Mouse (Mus musculus): Measurements from ENCODE around the gene Ncor2.

Ncor2 gene

DNA sequence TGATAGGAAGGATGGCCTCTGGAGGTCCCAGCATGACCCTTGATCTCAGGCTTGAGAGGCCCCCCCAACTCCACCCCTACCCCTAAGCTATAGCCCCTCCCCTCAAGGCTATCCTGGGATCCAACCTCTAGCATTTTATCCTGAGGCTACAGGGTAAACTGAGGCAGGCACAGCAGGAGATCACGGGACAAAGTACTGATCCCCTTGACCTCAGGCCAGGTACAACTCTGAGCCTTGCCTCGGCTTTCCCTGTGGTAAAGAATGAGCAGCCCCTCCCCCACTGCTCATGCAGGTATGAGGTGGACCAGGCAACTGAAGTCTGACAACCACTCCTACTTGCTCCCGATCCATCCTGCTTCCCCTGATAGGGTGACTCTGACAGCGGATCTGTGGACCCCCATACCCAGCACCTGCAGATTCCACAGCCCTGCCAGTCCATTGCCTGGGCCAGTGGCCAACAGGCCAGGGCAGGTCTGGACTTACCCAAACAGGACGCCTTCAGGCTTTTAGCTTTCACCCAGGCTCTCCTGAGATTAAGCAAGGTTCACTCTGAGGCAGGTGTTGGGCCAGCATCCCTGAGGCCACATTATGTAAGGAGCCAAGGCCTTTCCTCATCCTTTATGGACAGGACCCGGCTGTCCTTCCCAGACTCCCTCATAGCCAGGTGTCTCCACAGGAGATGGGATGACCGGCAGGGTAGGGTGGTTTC is 11.2 kb upstream of the Ncor2 start:
- DNase-seq, result no peak

DNA sequence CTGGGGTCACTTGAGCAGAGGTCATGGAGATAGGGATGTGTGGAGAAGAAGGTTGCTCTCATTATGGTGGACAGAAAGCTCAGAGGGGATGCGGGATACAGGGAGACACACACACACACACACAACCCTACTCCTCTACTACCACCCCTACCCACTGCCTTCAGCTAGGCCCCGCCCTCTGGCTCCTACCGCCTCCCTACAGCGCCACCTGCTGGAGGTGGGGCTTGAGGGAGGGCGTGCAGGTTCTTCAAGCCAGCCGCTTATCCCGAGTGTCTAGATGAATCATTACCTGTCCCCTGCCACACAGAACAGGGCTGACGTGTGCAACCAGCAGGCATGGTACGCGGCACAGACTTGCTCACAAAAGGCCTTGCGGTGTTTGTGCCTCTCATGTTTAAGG is 10.6 kb upstream of the Ncor2 start:
- peak; percentile 83 to 94 for DNase-seq

DNA sequence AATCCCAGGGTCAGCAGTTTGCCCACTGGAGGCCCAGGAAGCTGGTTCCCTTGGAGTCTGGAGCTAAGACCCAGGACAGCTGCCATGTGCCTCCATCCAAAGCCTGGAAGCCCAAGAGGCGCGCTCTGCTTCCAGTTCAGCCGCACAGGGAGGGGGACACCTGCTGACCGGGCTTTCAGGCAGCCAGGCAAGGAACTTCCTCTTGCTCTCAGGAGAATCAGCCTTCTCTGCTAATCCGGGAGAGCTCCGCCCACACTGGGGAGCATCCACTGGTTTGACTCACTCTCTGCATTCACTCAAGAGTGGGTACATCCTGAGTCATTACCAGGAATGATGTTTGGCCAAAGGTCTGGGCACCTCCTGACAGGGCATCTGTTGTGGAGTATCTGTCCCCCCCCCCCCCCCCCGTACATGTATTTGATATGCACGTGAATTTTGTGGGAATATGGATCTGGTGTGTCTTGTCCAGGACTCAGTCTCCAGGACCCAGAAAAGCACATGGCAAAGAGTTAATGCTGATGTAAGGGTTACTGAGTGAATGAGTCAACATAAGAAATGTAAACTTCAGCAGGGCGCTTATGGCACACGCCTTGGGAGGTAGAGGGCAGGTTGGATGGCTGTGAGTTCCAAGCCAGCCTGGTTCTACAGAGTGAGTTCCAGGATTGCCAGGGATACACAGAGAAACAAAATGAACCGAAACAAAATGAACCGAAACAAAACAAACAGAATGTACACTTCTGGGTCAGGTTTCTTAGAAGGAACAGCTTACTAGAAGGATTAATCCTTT is 10.0 kb upstream of the Ncor2 start:
- peak in 1 of 2 experiments; percentile 32 for DNase-seq

DNA sequence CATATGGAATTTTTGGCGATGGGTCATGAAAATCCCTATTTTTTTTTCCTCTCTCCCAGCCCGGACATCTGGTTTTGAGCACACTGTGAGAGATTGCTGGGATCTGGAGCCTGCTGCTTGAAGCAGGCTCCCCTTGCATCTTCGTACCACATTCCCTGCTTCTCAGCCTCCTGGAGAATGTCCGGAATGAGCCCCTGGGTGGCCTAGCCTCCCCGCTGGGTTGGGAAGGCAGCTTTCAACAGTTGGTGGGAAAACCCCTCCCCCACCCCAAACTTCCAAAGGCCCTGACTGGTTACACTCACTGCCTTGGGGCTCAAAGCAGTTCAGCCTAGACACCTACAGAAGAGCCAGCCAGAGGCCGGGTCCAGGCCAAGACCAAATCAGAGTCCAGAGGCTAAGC is 5.8 kb upstream of the Ncor2 start:
- peak in 1 of 2 experiments; percentile 42 for DNase-seq

DNA sequence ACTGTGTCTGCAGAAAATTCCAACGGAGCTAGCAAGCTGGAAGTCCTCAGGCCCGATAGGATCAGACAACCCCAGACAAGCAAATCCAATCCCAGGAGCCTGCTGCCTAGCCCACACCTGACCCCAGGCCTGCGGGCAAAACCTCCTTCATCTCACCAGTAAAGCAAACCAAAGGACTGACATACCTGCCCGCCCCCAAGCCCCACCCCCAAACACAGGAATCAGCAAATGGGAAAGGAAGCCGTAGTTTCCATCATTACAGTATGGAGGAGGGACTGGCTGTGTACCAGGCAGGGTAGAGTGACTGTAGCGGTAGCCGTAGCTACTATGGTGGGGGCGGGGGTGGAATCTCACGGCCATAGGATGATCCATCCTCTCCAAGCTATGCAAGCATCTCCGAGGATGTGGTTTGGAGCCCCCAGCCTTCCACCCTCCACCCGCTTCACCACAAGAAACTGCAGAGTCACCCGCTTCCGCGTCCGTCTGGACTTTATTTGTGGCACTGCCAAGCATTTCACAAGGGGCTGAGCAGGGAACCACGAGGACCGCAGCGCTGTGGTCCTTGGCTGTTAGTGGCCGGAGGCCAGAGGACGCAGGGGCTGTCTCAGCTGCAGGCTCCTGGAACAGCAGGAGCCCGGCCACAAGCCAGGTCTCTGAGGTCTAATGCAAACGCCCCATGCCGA is 4.4 kb upstream of the Ncor2 start:
- no peak for DNase-seq

DNA sequence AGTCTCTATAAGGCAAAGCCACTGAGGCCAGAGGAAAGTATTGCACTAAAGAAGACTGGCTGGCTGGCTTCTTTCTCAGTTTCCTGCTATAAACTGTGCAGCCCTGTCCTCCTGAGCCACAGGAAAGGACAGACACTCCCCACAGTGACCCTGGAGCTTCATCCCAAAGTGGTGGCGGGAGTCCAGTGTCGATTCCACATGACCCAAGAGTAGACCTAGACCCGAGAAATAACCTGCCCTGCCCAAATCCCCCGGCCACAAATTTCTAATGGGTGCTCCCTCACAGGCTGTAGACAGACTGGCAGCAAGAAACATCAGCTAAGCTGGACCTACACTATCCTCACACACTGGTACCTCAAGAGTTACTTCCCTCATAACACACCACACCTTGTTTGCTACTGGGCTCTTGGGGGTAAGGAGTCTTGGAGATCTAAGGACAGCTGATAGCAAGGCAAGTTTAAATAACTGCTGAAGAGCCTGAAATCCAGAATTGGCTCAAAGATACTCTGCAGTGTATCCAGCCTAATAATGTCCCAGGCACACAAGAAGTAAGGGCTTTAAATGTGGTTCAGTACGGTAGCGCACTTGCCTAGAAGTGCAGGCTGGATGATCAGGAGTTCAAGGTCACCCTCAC is 1.7 kb upstream of the Ncor2 start:
- DNase-seq, result no peak

DNA sequence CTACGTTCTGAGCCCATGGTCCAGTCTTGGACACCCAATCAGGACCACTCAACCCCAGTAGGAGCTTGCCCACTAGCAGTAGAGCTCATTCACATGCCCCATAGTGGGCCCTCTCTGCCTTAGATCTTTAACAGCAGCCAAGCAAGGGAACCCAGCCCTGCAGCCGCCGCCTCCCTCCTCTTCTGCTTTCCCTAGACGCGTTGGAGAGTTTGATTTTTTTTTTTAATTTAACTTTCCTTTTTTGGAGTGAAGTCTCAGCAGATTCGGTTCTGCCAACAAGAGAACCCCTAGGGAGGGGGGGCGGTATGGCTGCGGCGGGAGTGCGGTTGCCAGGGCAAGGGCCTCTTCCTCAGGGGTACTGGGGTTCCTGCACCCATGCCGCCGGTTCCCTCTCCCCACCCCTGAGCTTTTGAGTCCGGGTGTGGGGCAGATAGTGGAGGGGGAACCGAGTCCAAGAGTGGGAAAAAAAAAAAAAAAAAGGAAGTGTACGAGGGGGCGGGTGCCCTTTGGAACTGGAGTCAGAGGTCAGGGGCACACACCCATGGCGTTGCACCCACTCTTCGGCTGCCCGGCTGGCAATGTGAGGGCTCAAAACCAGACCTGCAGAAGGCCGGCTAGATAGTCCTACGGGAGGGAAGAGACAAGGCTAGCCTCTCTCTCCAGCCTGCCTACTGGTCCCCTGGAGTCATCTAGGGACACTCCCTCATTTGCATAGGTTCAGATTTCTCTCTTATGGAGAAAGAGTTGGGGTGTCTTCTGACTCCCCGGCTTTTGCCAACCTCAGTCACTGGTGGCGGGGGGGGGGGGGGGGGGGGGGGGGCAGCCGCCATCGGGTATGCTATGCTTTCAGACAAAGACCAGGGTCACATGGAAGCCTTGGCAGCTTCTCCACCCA is 963 bp upstream of the Ncor2 start:
- peak; percentile 55 to 68 for DNase-seq

DNA sequence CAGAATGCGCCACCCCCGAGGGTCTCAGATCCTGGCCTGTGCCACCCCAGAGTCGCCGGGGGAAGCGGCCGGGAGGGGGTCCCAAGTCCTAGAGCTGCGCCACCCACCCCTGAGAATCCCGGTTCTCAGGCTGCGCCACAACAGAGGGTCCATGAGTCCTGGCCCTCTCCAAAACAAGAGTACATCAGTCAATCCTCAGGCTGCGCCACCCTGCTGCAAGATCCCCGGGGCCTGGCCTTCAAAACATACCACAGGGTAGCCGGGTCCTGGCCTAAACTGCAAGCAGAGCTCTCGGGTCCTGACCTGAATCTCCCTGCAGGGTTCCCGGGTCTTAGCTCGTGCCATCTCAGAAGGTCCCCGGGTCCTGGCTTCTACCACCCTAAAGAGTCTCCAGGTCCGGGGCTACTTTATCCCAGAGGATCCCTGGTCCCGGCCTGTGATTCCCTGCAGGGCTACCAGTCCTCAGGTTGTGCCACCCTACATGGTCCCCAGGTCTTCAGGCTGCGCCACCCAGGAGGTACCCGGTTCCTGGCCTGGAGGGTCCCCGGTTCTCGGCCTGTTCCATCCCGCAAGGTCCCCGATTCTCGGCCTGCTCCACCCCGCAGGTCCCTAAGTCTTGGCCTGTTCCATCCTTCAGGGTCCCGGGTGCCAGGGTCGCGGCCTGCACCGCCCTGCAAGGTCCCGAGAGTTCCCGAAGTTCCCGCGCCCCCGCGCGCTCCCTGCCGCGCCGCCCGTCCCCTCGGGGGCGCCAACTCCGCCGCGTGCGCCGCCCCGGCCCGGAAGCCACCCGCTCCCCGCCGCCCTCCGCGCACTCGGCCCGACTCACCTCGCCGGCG is 630 bp downstream of the Ncor2 start:
- DNase-seq, result peak; percentile 58 to 83

DNA sequence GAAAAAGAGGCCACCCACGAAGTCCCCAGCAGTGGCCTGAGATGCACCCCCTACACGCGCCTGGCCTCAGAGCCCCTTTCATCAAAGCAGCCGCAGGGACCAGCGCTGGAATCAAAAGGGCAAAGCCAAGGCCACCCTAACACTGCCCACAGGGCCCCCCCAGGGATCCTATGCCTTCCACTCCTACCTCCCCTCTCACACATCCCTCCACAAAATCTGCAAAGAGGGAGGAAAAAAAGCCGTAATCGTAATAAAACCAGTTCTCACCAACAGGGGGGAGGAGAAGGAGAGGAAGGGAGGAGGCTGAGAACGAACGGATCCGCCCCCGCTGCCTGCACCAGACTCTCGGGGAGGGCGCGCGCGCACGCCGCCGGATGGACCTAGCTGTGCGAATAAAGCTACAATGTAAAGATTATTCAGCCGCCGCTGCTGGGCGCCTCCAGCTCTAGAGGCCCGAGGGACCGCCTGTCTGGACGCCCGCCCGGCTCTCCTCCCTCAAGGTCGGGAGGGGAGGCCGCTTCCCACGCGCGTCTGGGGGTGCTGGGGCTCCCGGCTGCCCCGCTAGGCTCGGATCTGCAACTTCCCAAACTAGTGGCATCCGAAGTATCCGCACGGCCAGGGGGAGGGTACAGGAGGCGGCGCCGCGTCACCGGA is 1.4 kb downstream of the Ncor2 start:
- peak; percentile 84 to 86 for DNase-seq

DNA sequence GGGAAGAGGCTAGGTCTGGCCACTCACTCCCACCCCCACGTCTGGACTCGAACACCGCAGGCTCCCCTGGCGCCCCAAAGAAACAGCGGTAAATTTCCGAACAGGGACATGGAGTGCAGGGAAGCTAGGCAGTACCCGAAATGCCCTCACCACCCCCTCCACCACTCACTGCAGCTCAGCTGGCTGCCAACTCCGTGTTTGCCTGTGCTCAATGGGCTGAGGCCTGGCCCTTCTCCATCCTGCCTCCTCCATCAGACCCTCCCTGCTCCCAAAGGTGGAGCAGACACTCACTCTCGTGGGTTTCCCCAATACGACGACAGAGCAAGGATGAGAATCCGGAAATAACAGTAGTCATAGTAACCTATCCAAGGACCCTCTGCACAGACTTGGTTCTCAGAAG is 2.2 kb downstream of the Ncor2 start:
- peak; percentile 67 for DNase-seq

DNA sequence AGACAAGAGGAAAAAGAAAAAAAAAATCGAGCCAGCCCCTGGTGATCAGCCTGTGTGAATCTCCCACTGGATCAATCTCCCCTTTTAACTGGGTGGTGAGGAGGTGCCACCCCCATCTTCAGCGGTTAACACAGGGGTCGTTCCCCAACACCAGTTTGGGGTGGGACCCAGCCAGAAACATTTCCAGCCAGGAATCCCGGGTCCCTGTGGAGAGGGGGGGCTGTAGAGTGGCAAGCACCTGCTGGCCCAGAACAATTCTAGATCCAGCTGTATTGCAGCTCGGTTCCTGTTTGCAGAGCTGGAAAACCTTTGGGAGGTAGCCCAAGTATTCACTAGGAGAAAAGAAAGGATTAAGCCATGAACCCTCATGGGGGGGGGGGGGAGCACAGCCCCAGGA is 2.7 kb downstream of the Ncor2 start:
- no peak for DNase-seq

DNA sequence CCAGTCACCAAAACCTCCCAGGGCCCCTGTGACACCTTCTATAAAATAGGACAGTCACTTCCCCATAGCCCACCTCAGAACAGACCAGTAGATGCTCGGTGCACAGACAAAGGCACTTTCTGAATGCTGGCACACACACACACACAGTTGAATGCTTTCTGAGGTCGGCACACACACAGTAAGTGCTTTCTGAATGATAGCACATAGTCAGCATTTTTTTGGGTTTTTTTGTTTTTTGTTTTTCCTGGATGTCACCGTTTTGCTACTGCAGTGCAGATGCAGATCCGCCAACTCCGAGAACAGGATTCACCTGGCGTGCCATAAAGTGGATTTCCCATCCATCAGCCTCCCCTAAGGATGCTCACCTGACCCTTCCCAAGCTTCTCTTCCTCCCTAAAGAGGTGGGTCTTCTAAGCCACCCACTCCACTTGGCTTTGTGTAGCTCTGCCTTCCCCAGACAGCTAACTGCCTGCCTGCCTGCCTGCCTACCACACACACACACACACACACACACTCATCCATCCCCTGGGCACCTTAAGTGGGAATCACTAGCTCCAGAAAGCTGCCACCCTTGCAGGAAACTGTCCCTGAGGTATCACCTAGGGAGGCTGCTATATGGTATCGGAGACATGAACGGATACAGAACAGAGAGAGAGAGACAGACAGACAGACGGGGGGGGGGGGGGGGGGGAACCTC is 3.2 kb downstream of the Ncor2 start:
- no peak for DNase-seq

DNA sequence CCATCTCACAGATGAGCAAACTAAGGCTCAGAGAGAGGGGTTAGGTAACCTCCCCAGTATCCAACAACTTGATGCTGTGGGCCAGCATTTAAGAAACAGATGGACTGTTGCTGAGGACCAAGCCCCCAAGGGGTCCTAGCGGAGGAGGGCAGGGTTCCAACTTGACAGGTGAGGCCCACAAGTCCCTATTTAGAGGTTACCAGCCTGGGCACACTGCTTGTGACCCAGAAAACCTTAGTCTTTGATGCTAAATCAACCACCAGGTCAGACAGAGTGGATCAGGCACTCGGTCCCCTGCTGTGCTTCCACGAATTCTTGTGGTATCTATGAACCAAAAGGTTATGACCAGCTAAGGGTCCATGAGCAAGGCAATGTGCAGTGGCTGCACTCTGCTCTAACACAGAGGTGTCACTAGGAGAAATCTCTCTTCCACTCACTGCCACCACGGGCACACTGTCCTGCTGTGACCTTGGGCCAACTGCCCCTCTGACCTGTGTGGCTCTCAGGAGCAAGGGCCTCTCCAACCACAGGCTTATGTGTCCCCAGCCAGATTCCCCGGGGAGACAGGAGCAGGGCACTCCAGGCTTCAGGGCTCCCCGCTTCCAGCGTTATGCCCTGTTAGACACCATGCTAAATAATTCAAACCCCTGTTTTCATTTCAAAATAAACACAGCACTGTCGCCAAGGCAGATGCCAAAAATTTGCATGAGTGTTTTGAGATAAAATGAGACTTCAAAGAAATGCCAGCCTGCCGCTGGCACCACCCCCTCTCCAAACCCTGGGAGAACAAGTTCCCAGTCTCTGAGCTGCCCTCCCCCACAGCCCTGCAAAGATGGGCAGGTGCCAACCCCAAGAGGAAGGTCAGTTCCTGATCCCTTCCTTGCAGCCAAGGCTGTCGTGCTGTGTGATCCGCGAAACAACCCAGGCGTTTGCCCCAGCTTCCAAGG is 4.0 kb downstream of the Ncor2 start:
- peak; percentile 88 to 89 for DNase-seq

DNA sequence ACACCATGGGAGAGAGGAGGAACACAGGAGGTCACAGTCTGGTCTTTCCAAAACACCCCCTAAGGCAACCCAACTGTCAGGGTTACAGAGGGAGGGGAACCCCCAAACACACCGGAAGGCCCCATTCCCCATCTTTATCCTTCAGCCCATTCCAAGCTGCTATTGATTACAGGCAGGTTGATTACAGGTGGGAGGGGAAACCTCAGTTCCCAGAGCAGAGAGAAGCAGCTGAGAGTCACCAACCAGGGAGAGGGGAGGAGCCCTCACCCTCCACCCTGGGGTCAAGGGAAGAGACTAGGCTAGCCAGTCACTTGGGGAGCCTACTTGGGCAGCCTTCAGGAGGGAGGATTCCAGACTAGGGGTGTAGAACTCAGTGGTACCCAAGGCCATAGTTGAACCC is 5.2 kb downstream of the Ncor2 start:
- DNase-seq, result no peak

DNA sequence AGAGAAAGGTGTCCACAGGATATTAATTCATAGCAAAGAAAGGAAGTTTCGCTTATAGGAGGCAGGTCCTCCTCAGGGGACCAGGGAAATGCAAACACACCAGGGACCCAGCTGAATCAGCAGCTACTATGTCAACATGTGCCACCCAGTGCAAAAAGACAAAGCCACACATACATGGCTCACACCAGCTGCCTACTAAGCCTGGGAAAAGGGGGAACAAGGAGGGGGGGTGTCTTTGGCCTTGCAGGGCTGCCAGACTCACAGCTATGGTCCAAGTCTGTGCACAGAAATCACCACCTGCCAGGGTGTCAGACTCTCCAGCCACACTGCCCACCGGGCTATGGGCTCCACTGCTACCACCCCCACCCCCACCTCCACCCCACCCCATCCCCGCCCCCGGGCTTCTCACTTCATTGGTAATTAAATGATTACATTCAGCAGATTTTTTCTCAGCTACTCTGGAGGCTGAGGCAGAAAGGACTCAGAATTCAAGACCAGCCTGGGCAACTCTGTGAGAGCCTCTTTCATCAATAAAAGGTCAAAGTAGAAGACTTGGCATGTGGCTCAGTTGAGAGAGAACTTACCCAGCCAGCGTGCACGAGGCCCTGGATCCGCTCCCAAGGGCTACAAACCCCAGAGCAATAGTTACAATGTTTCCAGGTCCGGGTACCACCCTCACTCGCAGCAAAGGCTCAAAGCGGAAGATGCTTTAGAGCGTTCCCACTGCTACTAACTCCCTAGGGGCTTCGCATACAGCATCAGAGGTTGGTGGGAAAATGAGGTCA is 6.0 kb downstream of the Ncor2 start:
- peak; percentile 66 to 70 for DNase-seq

DNA sequence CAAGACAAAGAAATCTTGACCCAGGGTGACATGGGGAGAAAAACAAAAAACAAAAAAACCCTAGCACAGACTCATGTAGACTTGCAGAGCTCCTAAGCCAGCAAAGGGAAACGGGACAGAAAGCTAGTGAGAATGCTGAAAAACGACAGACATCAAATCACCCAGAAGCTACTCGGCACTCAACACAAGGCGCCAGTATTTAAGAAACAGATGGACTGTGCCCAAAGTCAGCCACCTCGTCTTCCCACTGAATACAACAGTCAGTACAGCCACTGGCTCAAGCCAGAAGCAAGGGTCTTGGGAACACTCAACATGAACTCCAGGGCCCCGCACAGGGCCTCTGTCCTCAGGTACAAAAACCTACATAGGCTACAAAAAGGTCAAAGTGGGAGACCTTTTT is 7.8 kb downstream of the Ncor2 start:
- no peak for DNase-seq

DNA sequence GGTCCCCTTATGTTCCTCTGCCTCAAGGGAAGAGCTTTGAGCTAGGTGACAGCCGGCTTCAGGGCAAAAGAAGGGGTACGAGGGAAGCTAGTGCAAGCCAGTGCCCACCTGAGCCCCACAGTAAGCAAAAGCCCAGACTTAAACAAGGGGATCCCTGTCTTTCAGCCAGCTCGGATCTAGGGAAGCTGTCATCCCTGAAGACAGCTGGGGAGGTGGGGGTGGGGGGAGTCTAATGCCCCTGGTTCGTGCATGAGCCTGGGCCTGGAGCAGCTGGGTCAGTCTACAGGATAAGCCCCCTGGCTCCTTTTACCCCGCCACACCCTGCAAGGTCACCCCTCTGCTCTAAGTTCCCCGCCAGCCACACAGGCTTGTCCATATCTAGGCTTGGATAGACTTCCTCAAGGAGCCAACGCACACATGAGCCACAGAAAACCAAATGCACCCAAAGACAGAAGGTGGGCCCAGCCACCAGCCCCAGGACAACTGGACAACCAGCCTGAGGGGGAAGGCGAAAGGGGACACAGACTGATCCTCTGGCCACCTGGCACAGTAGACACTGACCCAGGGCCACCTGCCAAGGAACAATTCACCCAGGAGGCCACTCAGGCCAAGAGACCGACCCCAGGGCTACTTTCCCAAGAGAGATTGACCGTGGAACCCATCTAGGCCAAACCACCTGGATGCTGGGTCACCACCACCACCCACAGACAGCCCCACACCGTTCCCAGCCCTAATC is 8.7 kb downstream of the Ncor2 start:
- peak in 1 of 2 experiments; percentile 56 for DNase-seq
